Mouse (Mus musculus): ENCODE results near the gene Kcnk13. TPM values are rescaled to one million over a fixed set of nuclear protein-coding genes. Genes with fewer than 3 reads are reported as not detected.

The Kcnk13 gene
- total and polyA plus RNA-seq, 3 experiments: 0.11 TPM; not detected in 2

- Histone ChIP-seq H3K4me3 (ENCODE audit: low read depth, low read length) (no peak overlapping the region), H3K27me3 (ENCODE audit: insufficient read depth, low read length) (no peaks in the 10 kb centered on the region), H3K36me3 (replicated peaks) (no peaks in the 10 kb centered on the region), H3K4me1 (ENCODE audit: insufficient read depth, low read depth, low read length) (no peaks in the 10 kb centered on the region), H3K9me3 (replicated peaks) (no peaks in the 10 kb centered on the region)
- DNase-seq (ENCODE audit: low spot score): no peak
- ATAC-seq (ENCODE audit: extremely low read depth, insufficient number of reproducible peaks, low FRiP score, poor library complexity, severe bottlenecking): no peak
- TF ChIP-seq CTCF (IDR thresholded peaks at IDR 0.05; ENCODE audit: low read depth, low read length) (no peak), TAL1 (conservative IDR thresholded peaks at IDR 0.05; ENCODE audit: low read depth, low read length) (no peak), POLR2AphosphoS5 (IDR thresholded peaks at IDR 0.05; ENCODE audit: insufficient replicate concordance, low read depth, low read length) (no peak), GATA2 (IDR thresholded peaks at IDR 0.05; ENCODE audit: borderline replicate concordance, low read depth, low read length) (no peak), GATA1 (IDR thresholded peaks at IDR 0.05; ENCODE audit: borderline replicate concordance, low read length) (no peak)
These were observed 48.5 kb downstream of the Kcnk13 start for GRCm38 (mm10) chr12:100012839-100013238.

- Histone ChIP-seq H3K4me3 (ENCODE audit: low read depth, low read length) (no peak overlapping the region), H3K36me3 (replicated peaks) (no peaks in the 10 kb centered on the region), H3K27me3 (ENCODE audit: insufficient read depth, low read length) (no peaks in the 10 kb centered on the region), H3K9me3 (replicated peaks) (no peaks in the 10 kb centered on the region), H3K4me1 (ENCODE audit: insufficient read depth, low read depth, low read length) (no peaks in the 10 kb centered on the region)
- no peak for TF ChIP-seq TAL1 (conservative IDR thresholded peaks at IDR 0.05; ENCODE audit: low read depth, low read length)
- TF ChIP-seq POLR2AphosphoS5 (IDR thresholded peaks at IDR 0.05; ENCODE audit: insufficient replicate concordance, low read depth, low read length): no peak
- no peak for TF ChIP-seq GATA2 (IDR thresholded peaks at IDR 0.05; ENCODE audit: borderline replicate concordance, low read depth, low read length)
- no peak for TF ChIP-seq GATA1 (IDR thresholded peaks at IDR 0.05; ENCODE audit: borderline replicate concordance, low read length)
- TF ChIP-seq CTCF (IDR thresholded peaks at IDR 0.05; ENCODE audit: low read depth, low read length): no peak
- no peak for DNase-seq (ENCODE audit: low spot score)
- no peak for ATAC-seq (ENCODE audit: extremely low read depth, insufficient number of reproducible peaks, low FRiP score, poor library complexity, severe bottlenecking)
These were observed 50.8 kb downstream of the Kcnk13 start for GRCm38 (mm10) chr12:100015146-100015545.

- DNase-seq (ENCODE audit: low spot score): no peak
- no peak for ATAC-seq (ENCODE audit: extremely low read depth, insufficient number of reproducible peaks, low FRiP score, poor library complexity, severe bottlenecking)
- Histone ChIP-seq H3K4me1 (ENCODE audit: insufficient read depth, low read depth, low read length) (no peaks in the 10 kb centered on the region), H3K36me3 (replicated peaks) (no peaks in the 10 kb centered on the region), H3K9me3 (replicated peaks) (no peaks in the 10 kb centered on the region), H3K4me3 (ENCODE audit: low read depth, low read length) (no peak overlapping the region), H3K27me3 (ENCODE audit: insufficient read depth, low read length) (no peaks in the 10 kb centered on the region)
- TF ChIP-seq GATA1 (IDR thresholded peaks at IDR 0.05; ENCODE audit: borderline replicate concordance, low read length) (no peak), CTCF (IDR thresholded peaks at IDR 0.05; ENCODE audit: low read depth, low read length) (no peak), POLR2AphosphoS5 (IDR thresholded peaks at IDR 0.05; ENCODE audit: insufficient replicate concordance, low read depth, low read length) (no peak), GATA2 (IDR thresholded peaks at IDR 0.05; ENCODE audit: borderline replicate concordance, low read depth, low read length) (no peak), TAL1 (conservative IDR thresholded peaks at IDR 0.05; ENCODE audit: low read depth, low read length) (no peak)
These were observed 53.4 kb downstream of the Kcnk13 start for GRCm38 (mm10) chr12:100017709-100018108.

GRCm38 (mm10) chr12:100022490-100022889 lies 58.2 kb downstream of the Kcnk13 start:
- no peaks in the 10 kb centered on the region for H3K4me1 ChIP-seq (ENCODE audit: insufficient read depth, low read depth, low read length)
- H3K27me3 ChIP-seq (ENCODE audit: insufficient read depth, low read length): peaks cover 17% of the 10 kb centered on the region
- ATAC-seq (ENCODE audit: extremely low read depth, insufficient number of reproducible peaks, low FRiP score, poor library complexity, severe bottlenecking) (no peak), DNase-seq (ENCODE audit: low spot score) (no peak)
- H3K36me3 ChIP-seq (replicated peaks): no peaks in the 10 kb centered on the region
- no peaks in the 10 kb centered on the region for H3K9me3 ChIP-seq (replicated peaks)
- H3K4me3 ChIP-seq (ENCODE audit: low read depth, low read length): no peak overlapping the region
- no peak for TF ChIP-seq GATA1 (IDR thresholded peaks at IDR 0.05; ENCODE audit: borderline replicate concordance, low read length)
- no peak for TF ChIP-seq GATA2 (IDR thresholded peaks at IDR 0.05; ENCODE audit: borderline replicate concordance, low read depth, low read length)
- no peak for TF ChIP-seq POLR2AphosphoS5 (IDR thresholded peaks at IDR 0.05; ENCODE audit: insufficient replicate concordance, low read depth, low read length)
- TF ChIP-seq CTCF (IDR thresholded peaks at IDR 0.05; ENCODE audit: low read depth, low read length): no peak

GRCm38 (mm10) chr12:100023821-100024365 lies 59.6 kb downstream of the Kcnk13 start:
- Histone ChIP-seq H3K36me3 (replicated peaks) (no peaks in the 10 kb centered on the region), H3K4me3 (ENCODE audit: low read depth, low read length) (no peak overlapping the region)

GRCm38 (mm10) chr12:100025675-100026074 lies 61.4 kb downstream of the Kcnk13 start:
- peaks cover 17% of the 10 kb centered on the region for H3K27me3 ChIP-seq (ENCODE audit: insufficient read depth, low read length)
- DNase-seq (ENCODE audit: low spot score) (no peak), ATAC-seq (ENCODE audit: extremely low read depth, insufficient number of reproducible peaks, low FRiP score, poor library complexity, severe bottlenecking) (no peak)
- no peaks in the 10 kb centered on the region for H3K9me3 ChIP-seq (replicated peaks)
- H3K36me3 ChIP-seq (replicated peaks): no peaks in the 10 kb centered on the region
- no peaks in the 10 kb centered on the region for H3K4me1 ChIP-seq (ENCODE audit: insufficient read depth, low read depth, low read length)
- TF ChIP-seq GATA1 (IDR thresholded peaks at IDR 0.05; ENCODE audit: borderline replicate concordance, low read length): no peak
- TF ChIP-seq CTCF (IDR thresholded peaks at IDR 0.05; ENCODE audit: low read depth, low read length): no peak
- no peak for TF ChIP-seq TAL1 (conservative IDR thresholded peaks at IDR 0.05; ENCODE audit: low read depth, low read length)
- TF ChIP-seq POLR2AphosphoS5 (IDR thresholded peaks at IDR 0.05; ENCODE audit: insufficient replicate concordance, low read depth, low read length): no peak
- no peak for TF ChIP-seq GATA2 (IDR thresholded peaks at IDR 0.05; ENCODE audit: borderline replicate concordance, low read depth, low read length)
- H3K4me3 ChIP-seq (ENCODE audit: low read depth, low read length): no peak overlapping the region

More at GRCm38 (mm10) chr12:100023821-100024365, 59.6 kb downstream of the Kcnk13 start:
- ATAC-seq (ENCODE audit: extremely low read depth, insufficient number of reproducible peaks, low FRiP score, poor library complexity, severe bottlenecking): no peak
- Histone ChIP-seq H3K9me3 (replicated peaks) (no peaks in the 10 kb centered on the region), H3K27me3 (ENCODE audit: insufficient read depth, low read length) (peaks cover 17% of the 10 kb centered on the region), H3K4me1 (ENCODE audit: insufficient read depth, low read depth, low read length) (no peaks in the 10 kb centered on the region)
- DNase-seq (ENCODE audit: low spot score): no peak
- no peak for TF ChIP-seq GATA1 (IDR thresholded peaks at IDR 0.05; ENCODE audit: borderline replicate concordance, low read length)
- TF ChIP-seq POLR2AphosphoS5 (IDR thresholded peaks at IDR 0.05; ENCODE audit: insufficient replicate concordance, low read depth, low read length): no peak
- no peak for TF ChIP-seq TAL1 (conservative IDR thresholded peaks at IDR 0.05; ENCODE audit: low read depth, low read length)

Measured in G1E (cell line).